Mouse (Mus musculus) heart, embryonic 11.5 days (tissue): ENCODE data around the gene Wnt5b. TPM values are rescaled to one million over a fixed set of nuclear protein-coding genes. Genes with fewer than 3 reads are reported as not detected.

Experiments
- ATAC-seq: fragments of 200-750 bp; cut with Nextera tagmentation; replicated peaks from 2 replicates; pipeline ENCODE4 v1.8.0; 2017; ENCODE audit warnings: moderate library complexity; ENCODE audit not compliant: insufficient number of reproducible peaks, low FRiP score, low TSS enrichment
- H3K27ac ChIP-seq: fragments of 300-500 bp; sonication (generic); 2 replicates; pipeline ENCODE4 v1.5.1; 2014; ENCODE audit warnings: mild to moderate bottlenecking, low read depth, low read length
- H3K27me3 ChIP-seq: fragments of 300-500 bp; sonication (generic); 2 replicates; pipeline ENCODE4 v1.6.1; 2014; ENCODE audit warnings: mild to moderate bottlenecking, low read length, mixed read lengths; ENCODE audit not compliant: control insufficient read depth, insufficient read depth
- H3K36me3 ChIP-seq: fragments of 300-500 bp; sonication (generic); 2 replicates; pipeline ENCODE4 v1.6.1; 2014; ENCODE audit warnings: mild to moderate bottlenecking, low read length, moderate library complexity, mixed read lengths; ENCODE audit not compliant: control insufficient read depth, insufficient read depth
- H3K4me1 ChIP-seq: fragments of 300-500 bp; sonication (generic); 2 replicates; pipeline ENCODE4 v1.6.1; 2014; ENCODE audit warnings: low read length; ENCODE audit not compliant: control insufficient read depth, insufficient read depth
- H3K4me2 ChIP-seq: fragments of 300-500 bp; sonication (generic); 2 replicates; pipeline ENCODE4 v1.6.1; 2014; ENCODE audit warnings: mild to moderate bottlenecking, moderate library complexity
- H3K4me3 ChIP-seq: fragments of 300-500 bp; sonication (generic); 2 replicates; pipeline ENCODE4 v1.5.1; 2014; ENCODE audit warnings: low read depth, low read length
- H3K9ac ChIP-seq: fragments of 300-500 bp; sonication (generic); 2 replicates; pipeline ENCODE4 v1.6.1; 2014; ENCODE audit warnings: mild to moderate bottlenecking, low read depth, low read length, moderate library complexity
- H3K9me3 ChIP-seq: fragments of 300-500 bp; sonication (generic); replicated peaks from 2 replicates; pipeline ENCODE4 v1.6.1; 2016; ENCODE audit warnings: low read length; ENCODE audit not compliant: control insufficient read depth
- WGBS: fragments of 180-500 bp; shearing (Covaris S2); extraction: QIAGEN DNeasy Blood & Tissue Kit; methylation state at CpG from one replicate; pipeline ENCODE4 v1.1.7; 2014; ENCODE audit not compliant: insufficient replicate concordance; 5-methylcytosine and 5-hydroxymethylcytosine counted together
- polyA plus RNA-seq: library from polyadenylated mRNA; unstranded; fragments of >200 nt; fragmentation: Nextera tagmentation; extraction: Ambion mirVana; gene quantifications from 2 replicates; pipeline ENCODE4 v1.2.1, GENCODE M21; 2014

Gene Wnt5b
- polyA plus RNA-seq, 1 experiment from 2014 or later = 7.3 TPM

- no peaks in the 10 kb centered on the region for H3K27me3 ChIP-seq
- peak within 1 kb of the TSS; percentile 77 for H3K4me3 ChIP-seq
- peak within 1 kb of the TSS; percentile 99 for H3K27ac ChIP-seq
- H3K9ac ChIP-seq = peak within 1 kb of the TSS; percentile 97
- no peaks in the 10 kb centered on the region for H3K9me3 ChIP-seq
- peaks cover 29% of the 10 kb centered on the region for H3K4me1 ChIP-seq
- WGBS = under 1% methylated on average over 61 of the region's 101 CpGs
- H3K4me2 ChIP-seq = peak within 1 kb of the TSS; percentile 99
- no peaks in the 10 kb centered on the region for H3K36me3 ChIP-seq
- peak; percentile 78 for ATAC-seq
These were observed 64.7 kb downstream of the Wnt5b start, which contains the start of gene Fbxl14 for GRCm38 (mm10) chr6:119479343-119479875. Gene Fbxl14, plus strand, starts transcription at chr6:119479668.

- peak overlapping the region; percentile 99 for H3K4me2 ChIP-seq
- H3K4me3 ChIP-seq = peak overlapping the region; percentile 77
- H3K9ac ChIP-seq = peak overlapping the region; percentile 97
- no peaks in the 10 kb centered on the region for H3K9me3 ChIP-seq
- H3K27me3 ChIP-seq = no peaks in the 10 kb centered on the region
- 2% methylated on average over 46 of the region's 49 CpGs for WGBS
- H3K4me1 ChIP-seq = peaks cover 30% of the 10 kb centered on the region
- ATAC-seq = peak; percentile 89
- peak overlapping the region; percentile 99 for H3K27ac ChIP-seq
- H3K36me3 ChIP-seq = no peaks in the 10 kb centered on the region
These were observed 65.4 kb downstream of the Wnt5b start for GRCm38 (mm10) chr6:119478560-119479342.

DNA sequence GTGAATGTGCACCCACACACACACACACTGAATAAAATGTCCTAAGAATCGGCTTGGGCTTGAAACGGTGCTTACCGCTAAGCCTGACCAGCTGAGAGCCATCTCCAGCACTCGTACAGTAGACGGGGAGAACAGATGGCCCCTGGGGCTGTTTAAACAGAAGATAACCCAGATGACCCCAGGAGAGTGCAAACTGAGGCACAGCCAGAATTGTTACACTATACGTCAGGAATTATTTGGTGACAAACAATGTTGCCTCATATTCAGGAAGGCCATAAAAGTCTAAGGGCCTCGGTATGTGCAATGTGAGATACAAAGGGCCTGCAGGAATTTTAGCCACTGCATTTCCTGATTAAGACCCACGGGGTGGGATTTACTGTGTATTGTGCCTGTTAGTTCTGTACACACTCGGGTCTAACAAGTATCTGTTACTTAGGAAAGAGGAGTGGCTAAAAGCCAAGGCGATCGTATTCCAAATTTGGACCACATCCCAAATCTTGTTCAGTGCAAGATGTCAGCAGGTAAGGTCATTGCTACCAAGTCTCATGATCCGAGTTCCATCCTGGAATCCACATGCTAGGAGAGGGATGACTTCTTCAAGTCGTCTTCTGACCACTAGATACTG, 66.3 kb downstream of the Wnt5b start:
- 22% methylated on average over 13 of the region's 13 CpGs for WGBS
- peak overlapping the region; percentile 99 for H3K4me2 ChIP-seq
- ATAC-seq = no peak
- no peaks in the 10 kb centered on the region for H3K27me3 ChIP-seq
- peaks cover 30% of the 10 kb centered on the region for H3K4me1 ChIP-seq
- H3K4me3 ChIP-seq = no peak overlapping the region
- H3K9ac ChIP-seq = no peak overlapping the region
- H3K27ac ChIP-seq = no peak overlapping the region; the same call in 1 of the 2 replicates
- no peaks in the 10 kb centered on the region for H3K36me3 ChIP-seq
- no peaks in the 10 kb centered on the region for H3K9me3 ChIP-seq

GRCm38 (mm10) chr6:119475988-119476387, 68.2 kb downstream of the Wnt5b start:
- no peak for ATAC-seq

DNA sequence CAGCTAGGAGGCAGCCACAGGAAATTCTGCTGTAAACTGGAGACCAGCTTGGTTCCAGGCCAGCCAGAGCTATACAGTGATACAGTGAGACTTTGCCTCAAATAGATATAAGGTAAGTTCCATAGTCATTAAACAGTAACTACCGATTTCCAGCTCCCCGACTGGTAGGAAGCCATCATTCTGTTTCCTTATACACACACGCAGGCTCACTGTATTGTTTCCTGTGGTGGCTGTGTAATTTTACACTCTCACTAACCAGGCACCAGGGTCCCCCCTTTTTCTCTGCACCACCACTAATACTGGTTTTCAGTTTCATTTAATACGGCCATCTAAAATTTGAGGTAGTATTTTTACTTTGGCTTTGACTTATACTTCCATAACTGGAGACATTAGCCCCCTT, 70.2 kb downstream of the Wnt5b start:
- ATAC-seq = no peak
- H3K4me1 ChIP-seq = peaks cover 14% of the 10 kb centered on the region
- no peak overlapping the region for H3K27ac ChIP-seq
- H3K9ac ChIP-seq = no peak overlapping the region
- H3K36me3 ChIP-seq = no peaks in the 10 kb centered on the region
- H3K4me2 ChIP-seq = no peak overlapping the region
- H3K9me3 ChIP-seq = no peaks in the 10 kb centered on the region
- no peaks in the 10 kb centered on the region for H3K27me3 ChIP-seq
- WGBS = 80% methylated on average over 4 of the region's 4 CpGs
- H3K4me3 ChIP-seq = no peak overlapping the region

More at GRCm38 (mm10) chr6:119475988-119476387, 68.2 kb downstream of the Wnt5b start:
- no peaks in the 10 kb centered on the region for H3K9me3 ChIP-seq
- H3K4me3 ChIP-seq = no peak overlapping the region
- H3K36me3 ChIP-seq = no peaks in the 10 kb centered on the region
- no peak overlapping the region for H3K9ac ChIP-seq
- no peaks in the 10 kb centered on the region for H3K27me3 ChIP-seq
- H3K4me1 ChIP-seq = peaks cover 23% of the 10 kb centered on the region
- H3K4me2 ChIP-seq = no peak overlapping the region
- WGBS = 48% methylated on average over 6 of the region's 6 CpGs
- H3K27ac ChIP-seq = no peak overlapping the region

DNA sequence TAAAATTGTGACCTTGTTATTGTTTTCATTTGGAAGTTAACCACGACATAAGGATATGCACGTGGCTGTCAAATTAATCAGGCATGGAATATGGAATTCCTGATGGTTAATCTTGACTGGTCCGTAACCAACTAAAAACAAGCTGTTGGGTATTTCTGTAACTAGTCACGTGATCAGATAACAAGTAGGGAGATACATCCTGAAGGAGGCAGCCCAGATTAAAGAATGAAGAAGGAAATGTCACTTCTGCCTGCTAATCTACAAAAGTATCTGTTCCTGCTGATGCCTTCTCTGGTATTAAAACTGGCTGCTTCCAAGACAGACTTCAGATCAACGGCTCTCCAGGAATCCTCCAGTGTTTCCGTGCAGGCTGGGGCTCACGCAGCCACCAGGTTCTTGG, 70.7 kb downstream of the Wnt5b start:
- Histone ChIP-seq H3K27me3 (no peaks in the 10 kb centered on the region), H3K36me3 (no peaks in the 10 kb centered on the region), H3K9me3 (no peaks in the 10 kb centered on the region), H3K4me2 (no peak overlapping the region), H3K4me3 (no peak overlapping the region), H3K27ac (no peak overlapping the region), H3K4me1 (peaks cover 12% of the 10 kb centered on the region), H3K9ac (no peak overlapping the region)
- no peak for ATAC-seq
- WGBS = 47% methylated on average over 7 of the region's 7 CpGs

- Histone ChIP-seq H3K4me2 (no peak overlapping the region), H3K27ac (no peak overlapping the region)
- ATAC-seq = no peak
These were observed 71.4 kb downstream of the Wnt5b start for GRCm38 (mm10) chr6:119472705-119473104.

GRCm38 (mm10) chr6:119472135-119472534, 72.0 kb downstream of the Wnt5b start:
- H3K4me3 ChIP-seq = no peak overlapping the region
- no peak overlapping the region for H3K9ac ChIP-seq
- H3K4me2 ChIP-seq = no peak overlapping the region
- no peaks in the 10 kb centered on the region for H3K27me3 ChIP-seq
- H3K27ac ChIP-seq = no peak overlapping the region
- no peaks in the 10 kb centered on the region for H3K9me3 ChIP-seq
- 30% methylated on average over 5 of the region's 5 CpGs for WGBS
- peaks cover 9% of the 10 kb centered on the region for H3K4me1 ChIP-seq
- H3K36me3 ChIP-seq = no peaks in the 10 kb centered on the region
- ATAC-seq = no peak

More at GRCm38 (mm10) chr6:119472705-119473104, 71.4 kb downstream of the Wnt5b start:
- 75% methylated on average over 3 of the region's 3 CpGs for WGBS
- Histone ChIP-seq H3K9me3 (no peaks in the 10 kb centered on the region), H3K36me3 (no peaks in the 10 kb centered on the region), H3K27me3 (no peaks in the 10 kb centered on the region), H3K9ac (no peak overlapping the region), H3K4me1 (peaks cover 6% of the 10 kb centered on the region), H3K4me3 (no peak overlapping the region)
